Mouse (Mus musculus): ENCODE data around the gene Rap1a.

GRCm38 (mm10) chr3:105835875-105836274 is 34.7 kb upstream of the Rap1a start:
- TF ChIP-seq CTCF (IDR thresholded peaks at IDR 0.05; ENCODE audit: control insufficient read depth, insufficient read depth, insufficient replicate concordance, low read depth, low read length) (no peak), POLR2A (IDR thresholded peaks at IDR 0.05; ENCODE audit: control insufficient read depth, low read depth, low read length) (no peak)

Data from testis, adult 2 months (tissue).